In the genomic region with DNA sequence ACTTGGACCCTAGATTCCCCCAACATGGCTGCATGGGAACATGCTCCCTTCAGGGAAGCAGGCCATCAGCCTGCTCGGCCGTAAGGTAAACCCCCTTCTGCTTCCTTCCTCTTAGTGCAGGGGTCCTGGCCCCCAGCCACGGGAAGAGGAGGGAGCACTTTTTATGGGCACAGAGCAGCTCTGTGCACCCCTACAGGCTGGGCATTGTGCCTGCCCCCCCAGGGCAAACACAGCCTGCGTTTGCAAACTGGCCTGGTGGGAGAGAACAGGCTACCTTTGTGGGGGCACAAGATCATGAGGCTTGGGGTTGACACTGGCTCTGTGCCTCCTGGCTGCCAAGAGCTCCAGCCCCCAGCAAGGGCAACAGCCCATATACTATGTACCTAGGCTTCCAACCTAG, we compare ENCODE assay signal across 8 mouse cellular contexts. TPM values are rescaled to one million over a fixed set of nuclear protein-coding genes. Genes with fewer than 3 reads are reported as not detected.
DNase-seq lines count a peak whose midpoint lies in the region; ATAC-seq and TF ChIP-seq lines count a peak whose summit lies in the region.

No protein-coding gene starts in this region.

- no peak for ATAC-seq in hindbrain, embryonic 11.5 days (ENCODE audit: low FRiP score)
- ATAC-seq in G1E (ENCODE audit: extremely low read depth, insufficient number of reproducible peaks, low FRiP score, poor library complexity, severe bottlenecking), result no peak
- ATAC-seq in forebrain, embryonic 12.5 days (ENCODE audit: low FRiP score), result no peak
- ATAC-seq in liver, embryonic 13.5 days (ENCODE audit: low read depth), result no peak

- H3K9me3 ChIP-seq in hindbrain, embryonic 10.5 days, result no peaks in the 10 kb centered on the region
- no peaks in the 10 kb centered on the region for H3K9me3 ChIP-seq in hindbrain, embryonic 11.5 days (ENCODE audit: control insufficient read depth, low read length)
- no peaks in the 10 kb centered on the region for H3K9me3 ChIP-seq in G1E (replicated peaks)
- no peaks in the 10 kb centered on the region for H3K9me3 ChIP-seq in forebrain, embryonic 12.5 days
- no peaks in the 10 kb centered on the region for H3K9me3 ChIP-seq in liver, embryonic 13.5 days (replicated peaks)

- H3K4me3 ChIP-seq in hindbrain, embryonic 10.5 days, result peak overlapping the region; percentile 100; the same call in 1 of the 2 replicates
- H3K4me3 ChIP-seq in hindbrain, embryonic 11.5 days (ENCODE audit: low read depth, low read length), result no peak overlapping the region
- H3K4me3 ChIP-seq in G1E (ENCODE audit: low read depth, low read length), result peak overlapping the region; percentile 86; the same call in 1 of the 2 replicates
- 0 out of 2 replicates have a peak overlapping the region, but pooled peaks have one; percentile 99 for H3K4me3 ChIP-seq in forebrain, embryonic 12.5 days (replicated peaks)
- H3K4me3 ChIP-seq in liver, embryonic 13.5 days (replicated peaks), result peak overlapping the region; percentile 95; the same call in 1 of the 2 replicates

- H3K36me3 ChIP-seq in hindbrain, embryonic 10.5 days, result peaks cover 67% of the 10 kb centered on the region
- H3K36me3 ChIP-seq in hindbrain, embryonic 11.5 days (ENCODE audit: control insufficient read depth, insufficient read depth, low read length), result peaks cover 19% of the 10 kb centered on the region
- peaks cover 76% of the 10 kb centered on the region for H3K36me3 ChIP-seq in G1E (replicated peaks)
- peaks cover 60% of the 10 kb centered on the region for H3K36me3 ChIP-seq in forebrain, embryonic 12.5 days (replicated peaks)
- peaks cover 61% of the 10 kb centered on the region for H3K36me3 ChIP-seq in liver, embryonic 13.5 days

- H3K9ac ChIP-seq in hindbrain, embryonic 11.5 days (ENCODE audit: low read depth, low read length), result no peak overlapping the region
- peak overlapping the region; percentile 99; the same call in 1 of the 2 replicates for H3K9ac ChIP-seq in forebrain, embryonic 12.5 days
- H3K9ac ChIP-seq in liver, embryonic 13.5 days, result peak overlapping the region; percentile 99

- 72% methylated on average over 4 of the region's 4 CpGs for WGBS in hindbrain, embryonic 10.5 days
- 71% methylated on average over 4 of the region's 4 CpGs for WGBS in hindbrain, embryonic 11.5 days
- 76% methylated on average over 4 of the region's 4 CpGs for WGBS in forebrain, embryonic 12.5 days
- 61% methylated on average over 4 of the region's 4 CpGs for WGBS in liver, embryonic 13.5 days (ENCODE audit: insufficient replicate concordance)

- H3K27me3 ChIP-seq in hindbrain, embryonic 10.5 days (ENCODE audit: insufficient read depth, poor library complexity, severe bottlenecking), result peaks cover 4% of the 10 kb centered on the region
- no peaks in the 10 kb centered on the region for H3K27me3 ChIP-seq in hindbrain, embryonic 11.5 days (ENCODE audit: control insufficient read depth, insufficient read depth, low read length)
- no peaks in the 10 kb centered on the region for H3K27me3 ChIP-seq in G1E (ENCODE audit: insufficient read depth, low read length)
- H3K27me3 ChIP-seq in forebrain, embryonic 12.5 days, result peaks cover 5% of the 10 kb centered on the region; the same call in 1 of the 2 replicates
- H3K27me3 ChIP-seq in liver, embryonic 13.5 days, result no peaks in the 10 kb centered on the region

- peak overlapping the region; percentile 100 for H3K27ac ChIP-seq in hindbrain, embryonic 10.5 days
- no peak overlapping the region for H3K27ac ChIP-seq in hindbrain, embryonic 11.5 days (ENCODE audit: low read depth, low read length)
- H3K27ac ChIP-seq in forebrain, embryonic 12.5 days, result peak overlapping the region; percentile 99; the same call in 1 of the 2 replicates
- peak overlapping the region; percentile 91 for H3K27ac ChIP-seq in liver, embryonic 13.5 days

- no peak for DNase-seq in hindbrain, embryonic 10.5 days (ENCODE audit: low spot score)
- DNase-seq in hindbrain, embryonic 11.5 days (ENCODE audit: low spot score), result no peak
- no peak for DNase-seq in G1E (ENCODE audit: low spot score)
- no peak for DNase-seq in liver, embryonic 13.5 days
- no peak for DNase-seq in adrenal gland, adult 8-10 months
- DNase-seq in urinary bladder, postnatal 10 days (ENCODE audit: low spot score), result no peak
- DNase-seq in Muller cell, postnatal 12 days (ENCODE audit: inconsistent ontology term), result no peak

- no peak for TF ChIP-seq CTCF in G1E (IDR thresholded peaks at IDR 0.05; ENCODE audit: low read depth, low read length)

- no peak overlapping the region for H3K4me2 ChIP-seq in hindbrain, embryonic 11.5 days (replicated peaks; ENCODE audit: low read depth, low read length)
- H3K4me2 ChIP-seq in forebrain, embryonic 12.5 days, result peak overlapping the region; percentile 84; the same call in 1 of the 2 replicates
- H3K4me2 ChIP-seq in liver, embryonic 13.5 days, result peak overlapping the region; percentile 100

- H3K4me1 ChIP-seq in hindbrain, embryonic 10.5 days (replicated peaks), result peaks cover 58% of the 10 kb centered on the region
- peaks cover 13% of the 10 kb centered on the region for H3K4me1 ChIP-seq in hindbrain, embryonic 11.5 days (replicated peaks; ENCODE audit: control insufficient read depth, insufficient read depth, low read length)
- peaks cover 89% of the 10 kb centered on the region for H3K4me1 ChIP-seq in G1E (ENCODE audit: insufficient read depth, low read depth, low read length)
- H3K4me1 ChIP-seq in forebrain, embryonic 12.5 days, result peaks cover 39% of the 10 kb centered on the region
- H3K4me1 ChIP-seq in liver, embryonic 13.5 days (replicated peaks), result peaks cover 77% of the 10 kb centered on the region

RNA-seq across cellular contexts. Expression of a gene that starts 3.4 kb away (rescaled TPM):
- polyA plus RNA-seq in hindbrain, embryonic 10.5 days (2016; fragmentation: Nextera tagmentation; extraction: Ambion mirVana), result 124 and 163 TPM in 2 replicates
- 73.6 and 92.0 TPM in 2 replicates for polyA plus RNA-seq in hindbrain, embryonic 11.5 days (2014; fragmentation: Nextera tagmentation; extraction: Ambion mirVana)
- total RNA-seq in G1E (2014; fragmentation: Nextera tagmentation) (26.2 and 42.8 TPM in 2 replicates), G1E (2017) (7.0 and 9.2 TPM in 2 replicates)
- 53.0 and 74.4 TPM in 2 replicates for polyA plus RNA-seq in G1E (2012)
- 121 and 127 TPM in 2 replicates for polyA plus RNA-seq in forebrain, embryonic 12.5 days (2016; fragmentation: Nextera tagmentation; extraction: Ambion mirVana)
- polyA plus RNA-seq in liver, embryonic 13.5 days (2015; fragmentation: Nextera tagmentation; extraction: Ambion mirVana), result 28.0 and 34.6 TPM in 2 replicates
- total RNA-seq in adrenal gland, adult 8-10 months (2022), result 10 to 100 TPM; 18.0 to 31.3 (median 22.8) TPM

RNA-seq across cellular contexts. Expression of a gene that starts 14.5 kb away (rescaled TPM):
- 11.3 and 12.1 TPM in 2 replicates for polyA plus RNA-seq in hindbrain, embryonic 10.5 days (2016; fragmentation: Nextera tagmentation; extraction: Ambion mirVana)
- 5.2 and 7.0 TPM in 2 replicates for polyA plus RNA-seq in hindbrain, embryonic 11.5 days (2014; fragmentation: Nextera tagmentation; extraction: Ambion mirVana)
- total RNA-seq in G1E (2014; fragmentation: Nextera tagmentation) (7.8 and 14.8 TPM in 2 replicates), G1E (2017) (7.8 and 9.9 TPM in 2 replicates)
- 7.3 and 8.5 TPM in 2 replicates for polyA plus RNA-seq in G1E (2012)
- 8.8 and 9.4 TPM in 2 replicates for polyA plus RNA-seq in forebrain, embryonic 12.5 days (2016; fragmentation: Nextera tagmentation; extraction: Ambion mirVana)
- polyA plus RNA-seq in liver, embryonic 13.5 days (2015; fragmentation: Nextera tagmentation; extraction: Ambion mirVana), result 8.9 and 9.2 TPM in 2 replicates
- total RNA-seq in adrenal gland, adult 8-10 months (2022), result 10 to 100 TPM; 10.7 to 29.6 (median 21.6) TPM

RNA-seq across cellular contexts. Expression of a gene that starts 14.5 kb away (rescaled TPM):
- polyA plus RNA-seq in hindbrain, embryonic 10.5 days (2016; fragmentation: Nextera tagmentation; extraction: Ambion mirVana), result 7.0 and 8.9 TPM in 2 replicates
- 6.8 and 9.5 TPM in 2 replicates for polyA plus RNA-seq in hindbrain, embryonic 11.5 days (2014; fragmentation: Nextera tagmentation; extraction: Ambion mirVana)
- total RNA-seq in G1E (2014; fragmentation: Nextera tagmentation), result 14.7 and 15.5 TPM in 2 replicates
- total RNA-seq in G1E (2017), result 6.7 TPM in 2 replicates
- 47.8 and 59.3 TPM in 2 replicates for polyA plus RNA-seq in G1E (2012)
- polyA plus RNA-seq in forebrain, embryonic 12.5 days (2016; fragmentation: Nextera tagmentation; extraction: Ambion mirVana), result 5.5 and 6.9 TPM in 2 replicates
- polyA plus RNA-seq in liver, embryonic 13.5 days (2015; fragmentation: Nextera tagmentation; extraction: Ambion mirVana), result 50.3 and 54.3 TPM in 2 replicates
- total RNA-seq in adrenal gland, adult 8-10 months (2022), result 10 to 100 TPM; 54.5 to 65.1 (median 61.2) TPM

RNA-seq across cellular contexts. Expression of a gene that starts 21.4 kb away (rescaled TPM):
- polyA plus RNA-seq in hindbrain, embryonic 10.5 days (2016; fragmentation: Nextera tagmentation; extraction: Ambion mirVana), result 1,007 and 1,099 TPM in 2 replicates
- 1,168 and 1,191 TPM in 2 replicates for polyA plus RNA-seq in hindbrain, embryonic 11.5 days (2014; fragmentation: Nextera tagmentation; extraction: Ambion mirVana)
- total RNA-seq in G1E (2014; fragmentation: Nextera tagmentation) (1,467 and 1,695 TPM in 2 replicates), G1E (2017) (2,502 and 2,557 TPM in 2 replicates)
- 844 and 2,130 TPM in 2 replicates for polyA plus RNA-seq in G1E (2012)
- 931 and 997 TPM in 2 replicates for polyA plus RNA-seq in forebrain, embryonic 12.5 days (2016; fragmentation: Nextera tagmentation; extraction: Ambion mirVana)
- polyA plus RNA-seq in liver, embryonic 13.5 days (2015; fragmentation: Nextera tagmentation; extraction: Ambion mirVana), result 1,033 and 1,075 TPM in 2 replicates
- total RNA-seq in adrenal gland, adult 8-10 months (2022), result 1,000 to 10,000 TPM; 1,361 to 1,741 (median 1,547) TPM

RNA-seq across cellular contexts. Expression of a gene that starts 26.3 kb away (rescaled TPM):
- 71.8 and 80.5 TPM in 2 replicates for polyA plus RNA-seq in hindbrain, embryonic 10.5 days (2016; fragmentation: Nextera tagmentation; extraction: Ambion mirVana)
- polyA plus RNA-seq in hindbrain, embryonic 11.5 days (2014; fragmentation: Nextera tagmentation; extraction: Ambion mirVana), result 57.7 and 69.3 TPM in 2 replicates
- 0.60 TPM in 1 of 2 replicates, not detected in the other for total RNA-seq in G1E (2014; fragmentation: Nextera tagmentation)
- total RNA-seq in G1E (2017), result not detected in 2 replicates
- 0.52 and 0.95 TPM in 2 replicates for polyA plus RNA-seq in G1E (2012)
- 44.5 and 49.8 TPM in 2 replicates for polyA plus RNA-seq in forebrain, embryonic 12.5 days (2016; fragmentation: Nextera tagmentation; extraction: Ambion mirVana)
- polyA plus RNA-seq in liver, embryonic 13.5 days (2015; fragmentation: Nextera tagmentation; extraction: Ambion mirVana), result 13.5 and 15.6 TPM in 2 replicates
- total RNA-seq in adrenal gland, adult 8-10 months (2022), result 100 to 1,000 TPM in 2 of 4 experiments, 10 to 100 TPM in 2; 72.8 to 116 (median 98.4) TPM
